Mouse (Mus musculus): ENCODE measurements around the gene Oxtr. TPM values are rescaled to one million over a fixed set of nuclear protein-coding genes. Genes with fewer than 3 reads are reported as not detected.

Oxtr gene
- polyA plus RNA-seq, 1 experiment from 2014 or later, result 0.05 TPM

GRCm38 (mm10) chr6:112489181-112489909 lies 398 bp downstream of the Oxtr start:
- no peak for DNase-seq (ENCODE audit: low spot score)

GRCm38 (mm10) chr6:112488821-112489180 lies 942 bp downstream of the Oxtr start:
- DNase-seq (ENCODE audit: low spot score), result no peak

GRCm38 (mm10) chr6:112487993-112488392 lies 1.8 kb downstream of the Oxtr start:
- no peak for DNase-seq (ENCODE audit: low spot score)

DNA sequence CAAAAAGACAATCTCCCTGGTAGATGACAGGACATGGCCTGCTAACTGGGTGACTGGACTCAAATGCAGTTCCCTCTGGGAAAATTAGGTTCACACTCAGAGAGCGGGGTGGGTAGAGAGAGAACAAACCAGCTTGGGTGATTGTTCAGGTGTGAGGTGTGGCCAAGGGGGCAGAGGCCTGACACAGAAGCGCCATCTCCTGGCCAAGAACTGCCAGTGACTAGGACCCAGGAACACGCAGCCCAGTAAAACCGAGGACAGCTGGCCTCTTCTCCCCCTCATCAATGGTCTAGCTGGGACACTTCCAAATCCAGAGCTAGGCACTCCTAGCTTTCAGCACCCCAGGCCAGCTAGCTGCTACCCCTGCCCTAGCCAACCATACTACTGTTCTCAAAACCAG lies 5.4 kb downstream of the Oxtr start:
- no peak for DNase-seq (ENCODE audit: low spot score)

DNA sequence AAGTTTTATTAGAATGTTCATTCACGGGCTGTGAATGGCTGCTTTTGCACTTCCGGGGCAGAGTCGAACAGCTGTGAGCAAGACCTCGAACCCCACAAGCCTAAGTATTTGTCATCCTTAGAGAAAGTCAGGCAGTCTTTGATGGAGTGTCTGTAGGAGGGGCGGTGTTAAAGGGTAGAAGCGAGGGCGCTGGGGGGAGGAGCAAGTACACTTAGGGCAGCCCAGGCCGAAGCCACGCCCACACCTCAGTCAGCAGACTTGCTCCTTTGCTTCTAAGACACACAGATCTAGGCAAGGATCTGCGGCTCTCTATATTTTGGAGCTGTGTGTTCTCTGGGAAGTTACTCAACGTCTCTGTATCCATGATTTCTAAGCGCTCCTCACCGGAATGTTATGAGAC lies 9.9 kb downstream of the Oxtr start:
- DNase-seq (ENCODE audit: low spot score), result no peak

DNA sequence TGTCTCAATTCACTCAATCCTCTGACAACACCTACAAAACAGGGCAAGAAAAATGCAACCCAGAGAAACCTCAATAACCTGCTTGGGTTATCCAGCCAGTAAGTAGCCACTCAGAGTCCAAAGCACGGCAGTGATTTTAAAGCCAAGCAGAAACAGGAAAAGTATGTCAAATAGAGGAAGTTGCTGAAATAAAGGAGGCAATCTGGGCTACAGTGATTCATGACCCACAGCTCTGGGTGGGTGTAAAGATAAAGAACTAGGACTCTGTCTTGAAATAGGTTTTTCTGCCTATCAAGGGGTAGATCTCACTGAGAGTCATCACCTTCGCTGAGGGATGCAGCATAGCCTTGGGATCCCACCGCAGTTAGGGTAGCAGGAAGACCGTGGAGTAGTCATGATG lies 18.1 kb downstream of the Oxtr start:
- DNase-seq (ENCODE audit: low spot score), result no peak

DNA sequence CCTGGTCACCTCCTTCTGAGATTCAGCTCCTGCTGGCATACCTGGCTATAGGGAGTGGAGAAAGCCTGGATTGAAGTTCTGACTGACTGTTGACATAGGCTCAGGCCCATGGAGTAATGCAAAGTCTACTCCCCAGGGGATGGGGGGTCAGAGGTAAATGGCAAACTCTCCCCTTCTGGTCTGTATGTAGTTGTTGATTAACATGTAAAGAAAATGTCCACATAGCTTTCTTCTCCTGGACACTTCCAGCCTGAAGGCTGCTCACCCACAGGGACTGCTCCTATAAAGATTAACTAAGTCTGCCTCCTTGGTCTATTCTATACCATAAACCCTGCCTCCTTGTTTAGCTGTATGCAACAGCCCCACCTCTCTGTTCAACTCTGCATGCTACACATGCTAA lies 23.7 kb downstream of the Oxtr start:
- DNase-seq (ENCODE audit: low spot score), result no peak

GRCm38 (mm10) chr6:112465441-112465840 lies 24.3 kb downstream of the Oxtr start:
- no peak for DNase-seq (ENCODE audit: low spot score)

- no peak for DNase-seq (ENCODE audit: low spot score)
These were observed 26.4 kb downstream of the Oxtr start for GRCm38 (mm10) chr6:112463331-112463730.

GRCm38 (mm10) chr6:112461459-112461858 lies 28.3 kb downstream of the Oxtr start:
- no peak for DNase-seq (ENCODE audit: low spot score)

DNA sequence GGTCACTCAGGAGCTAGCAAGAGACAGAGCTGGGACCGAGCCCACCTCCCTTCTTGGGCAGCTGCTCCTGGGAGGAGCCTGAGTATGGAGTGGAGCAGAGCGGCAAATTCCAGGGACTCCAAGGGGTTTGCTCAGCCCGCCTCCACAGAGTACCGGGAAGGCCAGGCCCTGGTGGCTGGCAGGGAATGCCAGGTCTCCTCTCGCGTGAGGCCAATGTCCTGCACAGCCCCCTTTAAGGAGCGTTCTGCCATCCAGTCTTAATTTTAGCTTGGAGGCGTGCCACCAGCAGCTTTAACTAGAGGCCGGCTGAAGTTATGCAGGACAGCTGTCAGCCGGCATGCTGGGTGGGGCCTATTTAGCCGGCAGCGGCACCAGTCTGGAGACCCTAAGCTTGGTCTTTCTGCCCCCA lies 30.4 kb downstream of the Oxtr start, which contains the start of gene Cav3:
Cav3 (plus strand) TSS at position 165 of the 409 bp plus-strand sequence.
- no peak for DNase-seq (ENCODE audit: low spot score)

DNA sequence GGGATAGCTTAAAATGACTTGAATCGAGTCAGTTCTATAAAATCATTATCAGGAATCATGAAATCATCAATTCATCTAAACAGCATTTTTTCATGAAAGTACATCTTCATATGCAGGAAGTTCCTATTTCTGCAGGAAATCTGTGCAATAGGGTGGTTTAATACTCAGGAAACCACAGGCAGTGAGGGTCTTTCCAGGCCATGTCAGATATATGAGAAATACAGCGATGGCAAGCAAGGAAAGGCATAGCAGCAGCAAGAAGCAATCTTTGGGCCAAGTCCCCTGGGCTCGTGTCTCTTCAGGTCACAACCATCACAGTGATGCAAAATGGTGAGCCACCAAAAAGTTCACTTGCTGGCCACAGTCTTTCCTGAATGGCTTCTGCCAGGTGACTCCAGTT lies 44.1 kb downstream of the Oxtr start:
- no peak for DNase-seq (ENCODE audit: low spot score)

GRCm38 (mm10) chr6:112426018-112426732 lies 63.6 kb downstream of the Oxtr start:
- DNase-seq (ENCODE audit: low spot score), result no peak

GRCm38 (mm10) chr6:112423746-112424501 lies 65.8 kb downstream of the Oxtr start:
- no peak for DNase-seq (ENCODE audit: low spot score)

Other genes with a start within 250 kb of the Oxtr start
- 3.3 and 3.6 TPM in 2 replicates for gene Lmcd1, start 216.2 kb downstream of the Oxtr start, polyA plus RNA-seq (2015; fragmentation: Nextera tagmentation; extraction: Ambion mirVana)
- 1.0 and 1.2 TPM in 2 replicates for gene Ssu2, start 101.9 kb downstream of the Oxtr start, polyA plus RNA-seq (2015; fragmentation: Nextera tagmentation; extraction: Ambion mirVana)
- gene Cav3, start 30.4 kb downstream of the Oxtr start, polyA plus RNA-seq (2015; fragmentation: Nextera tagmentation; extraction: Ambion mirVana), result 0.26 and 0.27 TPM in 2 replicates
- gene Rad18, start 206.7 kb upstream of the Oxtr start, polyA plus RNA-seq (2015; fragmentation: Nextera tagmentation; extraction: Ambion mirVana), result 35.7 and 41.3 TPM in 2 replicates

All from thymus, postnatal 0 days (tissue).